Mouse (Mus musculus) testis, adult 2 months (tissue): ENCODE data around the gene Trio.

Experiments
- CTCF ChIP-seq: fragments of 200-500 bp; IDR thresholded peaks from 2 replicates; pipeline ENCODE4 v1.5.1; 2012; ENCODE audit warnings: low read depth, mild to moderate bottlenecking, inconsistent platforms, low read length, moderate library complexity; ENCODE audit not compliant: control insufficient read depth, insufficient read depth, insufficient replicate concordance
- POLR2A ChIP-seq: fragments of 200-500 bp; IDR thresholded peaks from 2 replicates; pipeline ENCODE4 v1.6.1; 2012; ENCODE audit warnings: low read depth, mild to moderate bottlenecking, inconsistent platforms, low read length, moderate library complexity; ENCODE audit not compliant: control insufficient read depth

- TF ChIP-seq POLR2A (no peak), CTCF (no peak)
Observed at GRCm38 (mm10) chr15:28067373-28067772, 41.7 kb upstream of the Trio start.
